26 mouse cellular contexts compared by ENCODE assay signal in the genomic region with DNA sequence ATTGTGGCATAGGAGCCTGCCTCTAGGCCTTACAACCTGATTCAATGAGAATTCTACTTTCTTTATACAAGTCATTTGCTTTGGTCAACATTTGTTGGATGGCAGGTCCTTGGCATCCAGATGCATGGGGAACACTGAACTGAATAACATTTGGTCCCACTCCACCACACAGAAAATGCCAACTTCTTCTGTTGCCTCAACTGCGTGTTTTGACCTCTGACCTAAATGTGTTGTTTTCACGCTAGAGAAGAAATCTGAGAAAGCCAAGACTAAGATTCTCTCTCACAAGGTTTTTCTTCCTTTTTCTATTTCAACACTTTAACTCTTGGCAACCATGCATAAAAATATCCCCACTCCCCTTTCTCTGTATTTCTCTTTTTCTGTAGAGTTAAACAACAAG. TPM values are rescaled to one million over a fixed set of nuclear protein-coding genes. Genes with fewer than 3 reads are reported as not detected.
A peak's percentile ranks its signal among the peaks of the same experiment; 100 is the strongest.
DNase-seq lines count a peak whose midpoint lies in the region; ATAC-seq lines count a peak whose summit lies in the region.
"Had no signal": no experiment of that assay in that cellular context is flagged by ENCODE, and none has a peak within 500 bp of the region (broad histone marks: within the 10 kb centered on the region; RNA-seq: fewer than 3 reads in every experiment).

No protein-coding gene starts in this region.

- no peaks in the 10 kb centered on the region for H3K27me3 ChIP-seq in splenic B cell, adult 2 months (ENCODE audit: control insufficient read depth, insufficient read depth, low read length, poor library complexity, severe bottlenecking)
- H3K27me3 ChIP-seq: embryonic facial prominence, embryonic 13.5 days; hindbrain, embryonic 15.5 days; kidney, embryonic 15.5 days; limb, embryonic 12.5 days; liver, embryonic 15.5 days; midbrain, embryonic 15.5 days; neural tube, embryonic 12.5 days had no signal

- DNase-seq in lung, postnatal 10 days: peak; percentile 60
- no peak for DNase-seq in lung, adult 18-20 months
- peak; percentile 30 for DNase-seq in splenic B cell, adult 2 months (ENCODE audit: low read depth, low spot score)
- no peak for DNase-seq in retina, postnatal 1 day
- DNase-seq: cerebellum, adult 18-20 months; cerebellum, postnatal 10 days; heart, postnatal 14 days; kidney, adult 11 months; kidney, postnatal 25 days; thymus, postnatal 4 days had no signal

- peak overlapping the region; percentile 12; the same call in 1 of the 2 replicates for H3K27ac ChIP-seq in brown adipose tissue, adult 24 weeks (replicated peaks; ENCODE audit: low read depth, low read length)
- H3K27ac ChIP-seq: embryonic facial prominence, embryonic 13.5 days; forebrain, embryonic 10.5 days; hindbrain, embryonic 10.5 days; hindbrain, embryonic 15.5 days; kidney, embryonic 15.5 days; left cerebral cortex, adult 2 months; limb, embryonic 12.5 days; liver, embryonic 15.5 days; macrophage; midbrain, embryonic 10.5 days; midbrain, embryonic 15.5 days; neural tube, embryonic 12.5 days had no signal

- 0 out of 2 replicates have a peak, but pooled peaks have one; percentile 25 for ATAC-seq in granulocyte monocyte progenitor cell, adult 5-6 weeks (replicated peaks; ENCODE audit: poor library complexity, severe bottlenecking)
- ATAC-seq: forebrain, embryonic 16.5 days; inflammation-experienced regulatory T-cells, adult 6 months; midbrain, embryonic 15.5 days had no signal

- H3K36me3 ChIP-seq in splenic B cell, adult 2 months (ENCODE audit: control insufficient read depth, insufficient read depth, low read length, poor library complexity, severe bottlenecking): no peaks in the 10 kb centered on the region
- H3K36me3 ChIP-seq: embryonic facial prominence, embryonic 13.5 days; forebrain, embryonic 10.5 days; hindbrain, embryonic 10.5 days; hindbrain, embryonic 15.5 days; kidney, embryonic 15.5 days; limb, embryonic 12.5 days; liver, embryonic 15.5 days; midbrain, embryonic 10.5 days; midbrain, embryonic 15.5 days; neural tube, embryonic 12.5 days had no signal

- no peak overlapping the region for H3K4me3 ChIP-seq in brown adipose tissue, adult 24 weeks (ENCODE audit: insufficient read depth, low read depth, low read length)
- H3K4me3 ChIP-seq: embryonic facial prominence, embryonic 13.5 days; forebrain, embryonic 10.5 days; hindbrain, embryonic 10.5 days; hindbrain, embryonic 15.5 days; kidney, embryonic 15.5 days; left cerebral cortex, adult 2 months; limb, embryonic 12.5 days; liver, embryonic 15.5 days; midbrain, embryonic 10.5 days; midbrain, embryonic 15.5 days; neural tube, embryonic 12.5 days had no signal

- H3K4me1 ChIP-seq in brown adipose tissue, adult 24 weeks (ENCODE audit: control insufficient read depth, insufficient read depth, insufficient read length, low read length): peaks cover 6% of the 10 kb centered on the region; the same call in 1 of the 2 replicates
- H3K4me1 ChIP-seq: kidney, embryonic 15.5 days; neural tube, embryonic 12.5 days had no signal

RNA-seq across cellular contexts. Expression of a gene that starts 35.3 kb away (rescaled TPM):
- polyA plus RNA-seq in brown adipose tissue, adult 24 weeks (2012; ENCODE audit: insufficient read depth, insufficient read length, missing spikeins): 4.3 and 7.7 TPM in 2 replicates
- 9.5 and 11.4 TPM in 2 replicates for total RNA-seq in granulocyte monocyte progenitor cell, adult 5-6 weeks (2014; fragmentation: Nextera tagmentation)
- 8.7 and 17.9 TPM in 2 replicates for total RNA-seq in granulocyte monocyte progenitor cell, adult 5-6 weeks (2017)

RNA-seq across cellular contexts. Expression of a gene that starts 52.4 kb away (rescaled TPM):
- polyA plus RNA-seq in brown adipose tissue, adult 24 weeks (2012; ENCODE audit: insufficient read depth, insufficient read length, missing spikeins): 29.2 and 37.5 TPM in 2 replicates
- 8.0 and 9.8 TPM in 2 replicates for total RNA-seq in granulocyte monocyte progenitor cell, adult 5-6 weeks (2014; fragmentation: Nextera tagmentation)
- 5.6 and 7.0 TPM in 2 replicates for total RNA-seq in granulocyte monocyte progenitor cell, adult 5-6 weeks (2017)

Comparison
In these comparisons a context has a peak if more than half of its experiments do, and no peak if none do; other contexts are left out.
1. DNase-seq: peak in lung, postnatal 10 days (single experiment) and splenic B cell, adult 2 months (single experiment); none in lung, adult 18-20 months (0 of 2) and retina, postnatal 1 day (single experiment).